Mouse (Mus musculus) MEL (cell line): Measurements from ENCODE around the gene Rab8b. TPM values are rescaled to one million over a fixed set of nuclear protein-coding genes. Genes with fewer than 3 reads are reported as not detected.

ENCODE experiments used
- DNase-seq: peaks from one replicate; pipeline ENCODE4 v3.0.0; 2011; ENCODE audit warnings: low read depth, low spot score
- H3K27ac ChIP-seq: 2 replicates; pipeline ENCODE4 v1.5.1; 2012; ENCODE audit warnings: low read depth, mild to moderate bottlenecking, control low read depth, low read length, moderate library complexity; ENCODE audit not compliant: control insufficient read depth
- H3K27me3 ChIP-seq, 2 experiments: fragments of 150-350 bp in 1 of 2; sonication (generic) in 1 of 2; 2 replicates each; pipeline ENCODE4 v1.6.1; 2012; ENCODE audit warnings: low read length in 2 of 2, mild to moderate bottlenecking in 2 of 2, improper control_type of control experiment in 1 of 2, moderate library complexity in 1 of 2; ENCODE audit not compliant: insufficient read depth in 2 of 2, control insufficient read depth in 1 of 2
- H3K36me3 ChIP-seq, 2 experiments: 2 replicates each; pipeline ENCODE4 v1.6.1; 2012 to 2014; ENCODE audit warnings: low read length in 2 of 2, improper control_type of control experiment in 1 of 2, inconsistent platforms in 1 of 2, mild to moderate bottlenecking in 1 of 2; ENCODE audit not compliant: insufficient read depth in 2 of 2, control insufficient read depth in 1 of 2
- H3K4me1 ChIP-seq, 2 experiments: fragments of 150-350 bp in 1 of 2; sonication (generic) in 1 of 2; 2 replicates each; pipeline ENCODE4 v1.6.1; 2012; ENCODE audit warnings: low read length in 2 of 2, improper control_type of control experiment in 1 of 2, mild to moderate bottlenecking in 1 of 2; ENCODE audit not compliant: insufficient read depth in 2 of 2, control insufficient read depth in 1 of 2
- H3K4me3 ChIP-seq, 2 experiments: fragments of 150-350 bp in 1 of 2; sonication (generic) in 1 of 2; 2 replicates each; pipeline ENCODE4 v1.5.1; 2012; ENCODE audit warnings: low read depth in 2 of 2, low read length in 2 of 2, mild to moderate bottlenecking in 2 of 2, moderate library complexity in 2 of 2, control low read depth in 1 of 2, improper control_type of control experiment in 1 of 2; ENCODE audit not compliant: control insufficient read depth in 1 of 2, insufficient read depth in 1 of 2
- H3K79me2 ChIP-seq: 2 replicates; pipeline ENCODE4 v1.6.1; 2012; ENCODE audit warnings: mild to moderate bottlenecking, low read length, moderate library complexity; ENCODE audit not compliant: control insufficient read depth, poor library complexity, insufficient read depth
- H3K9ac ChIP-seq: 2 replicates; pipeline ENCODE4 v1.6.1; 2012; ENCODE audit warnings: low read depth, mild to moderate bottlenecking, control low read depth, low read length, moderate library complexity; ENCODE audit not compliant: control insufficient read depth, poor library complexity, severe bottlenecking
- H3K9me3 ChIP-seq: fragments of 150-350 bp; sonication (generic); replicated peaks from 2 replicates; pipeline ENCODE4 v1.6.1; 2012; ENCODE audit warnings: mild to moderate bottlenecking, low read length, improper control_type of control experiment, moderate library complexity; ENCODE audit not compliant: insufficient read depth
- BHLHE40 ChIP-seq: IDR thresholded peaks from 2 replicates; pipeline ENCODE4 v1.6.1; 2012; ENCODE audit warnings: low read depth, mild to moderate bottlenecking, inconsistent platforms, low read length, improper control_type of control experiment, borderline replicate concordance
- CHD1 ChIP-seq: IDR thresholded peaks from 2 replicates; pipeline ENCODE4 v1.6.1; 2012; ENCODE audit warnings: low read depth, mild to moderate bottlenecking, inconsistent platforms, low read length, improper control_type of control experiment
- CHD2 ChIP-seq: IDR thresholded peaks from 2 replicates; pipeline ENCODE4 v1.6.1; 2011; ENCODE audit warnings: low read length, improper control_type of control experiment
- CTCF ChIP-seq, 3 experiments: IDR thresholded peaks in 2 of 3; conservative IDR thresholded peaks in 1 of 3; 2 replicates each; pipeline ENCODE4 v1.5.1; 2011 to 2012; ENCODE audit warnings: low read length in 3 of 3, low read depth in 2 of 3, mild to moderate bottlenecking in 2 of 3, improper control_type of control experiment in 1 of 3, inconsistent platforms in 1 of 3, mixed read lengths in 1 of 3, moderate library complexity in 1 of 3; ENCODE audit not compliant: control insufficient read depth in 1 of 3, insufficient read depth in 1 of 3, poor library complexity in 1 of 3, severe bottlenecking in 1 of 3
- ELF1 ChIP-seq: IDR thresholded peaks from 2 replicates; pipeline ENCODE4 v1.6.1; 2014; ENCODE audit warnings: low read depth, mild to moderate bottlenecking, inconsistent platforms, low read length, improper control_type of control experiment, moderate library complexity
- GATA1 ChIP-seq: IDR thresholded peaks from 2 replicates; pipeline ENCODE4 v1.6.1; 2011; ENCODE audit warnings: low read depth, low read length, improper control_type of control experiment
- HCFC1 ChIP-seq: IDR thresholded peaks from 2 replicates; pipeline ENCODE4 v1.6.1; 2012; ENCODE audit warnings: low read depth, mild to moderate bottlenecking, inconsistent platforms, low read length, improper control_type of control experiment, moderate library complexity
- MXI1 ChIP-seq: IDR thresholded peaks from 2 replicates; pipeline ENCODE4 v1.6.1; 2011; ENCODE audit warnings: mild to moderate bottlenecking, low read depth, low read length, improper control_type of control experiment
- MYC ChIP-seq: IDR thresholded peaks from 2 replicates; pipeline ENCODE4 v1.6.1; 2011; ENCODE audit warnings: low read depth, mild to moderate bottlenecking, low read length, improper control_type of control experiment, moderate library complexity
- NELFE ChIP-seq: IDR thresholded peaks from 2 replicates; pipeline ENCODE4 v1.6.1; 2011; ENCODE audit warnings: low read depth, low read length, improper control_type of control experiment
- NRF1 ChIP-seq: IDR thresholded peaks from 2 replicates; pipeline ENCODE4 v1.6.1; 2014; ENCODE audit warnings: low read depth, mild to moderate bottlenecking, inconsistent platforms, low read length, improper control_type of control experiment, moderate library complexity; ENCODE audit not compliant: poor library complexity, insufficient read depth, severe bottlenecking
- POLR2A ChIP-seq, 2 experiments: IDR thresholded peaks; 2 replicates each; pipeline ENCODE4 v1.6.1; 2011 to 2012; ENCODE audit warnings: low read length in 2 of 2, mild to moderate bottlenecking in 2 of 2, control low read depth in 1 of 2, improper control_type of control experiment in 1 of 2, low read depth in 1 of 2, moderate library complexity in 1 of 2; ENCODE audit not compliant: control insufficient read depth in 1 of 2, insufficient read depth in 1 of 2, poor library complexity in 1 of 2
- RAD21 ChIP-seq: IDR thresholded peaks from 2 replicates; pipeline ENCODE4 v1.6.1; 2011; ENCODE audit warnings: mild to moderate bottlenecking, low read depth, low read length, improper control_type of control experiment
- SMC3 ChIP-seq: IDR thresholded peaks from 2 replicates; pipeline ENCODE4 v1.6.1; 2011; ENCODE audit warnings: low read depth, low read length, improper control_type of control experiment
- TAL1 ChIP-seq: IDR thresholded peaks from 2 replicates; pipeline ENCODE4 v1.6.1; 2012; ENCODE audit warnings: mild to moderate bottlenecking, inconsistent platforms, low read length, moderate library complexity, mixed read lengths
- ZKSCAN1 ChIP-seq: IDR thresholded peaks from 2 replicates; pipeline ENCODE4 v1.6.1; 2012; ENCODE audit warnings: low read depth, mild to moderate bottlenecking, inconsistent platforms, low read length, improper control_type of control experiment, moderate library complexity
- ZMIZ1 ChIP-seq: IDR thresholded peaks from 2 replicates; pipeline ENCODE4 v1.6.1; 2012; ENCODE audit warnings: low read depth, mild to moderate bottlenecking, inconsistent platforms, low read length, improper control_type of control experiment, moderate library complexity
- polyA plus RNA-seq, 2 experiments: library from polyadenylated mRNA; stranded (reverse) in 1 of 2; unstranded in 1 of 2; fragments of >175 nt in 1 of 2; fragments of >200 nt in 1 of 2; gene quantifications; 2 replicates each; pipeline versions ENCODE4 v1.2.1 to v1.2.4; 2012; ENCODE audit warnings: low replicate concordance in 2 of 2, low read depth in 1 of 2; ENCODE audit not compliant: insufficient read length in 2 of 2, insufficient read depth in 1 of 2, missing spikeins in 1 of 2
- total RNA-seq: library from RNA; depleted of rRNA; stranded (reverse); fragments of 300-350 nt; gene quantifications from 2 replicates; pipeline ENCODE4 v1.2.3, GENCODE M21; 2012

Gene Rab8b
- total and polyA plus RNA-seq, 3 experiments = 16.1 to 16.4 TPM; not detected in 1

DNA sequence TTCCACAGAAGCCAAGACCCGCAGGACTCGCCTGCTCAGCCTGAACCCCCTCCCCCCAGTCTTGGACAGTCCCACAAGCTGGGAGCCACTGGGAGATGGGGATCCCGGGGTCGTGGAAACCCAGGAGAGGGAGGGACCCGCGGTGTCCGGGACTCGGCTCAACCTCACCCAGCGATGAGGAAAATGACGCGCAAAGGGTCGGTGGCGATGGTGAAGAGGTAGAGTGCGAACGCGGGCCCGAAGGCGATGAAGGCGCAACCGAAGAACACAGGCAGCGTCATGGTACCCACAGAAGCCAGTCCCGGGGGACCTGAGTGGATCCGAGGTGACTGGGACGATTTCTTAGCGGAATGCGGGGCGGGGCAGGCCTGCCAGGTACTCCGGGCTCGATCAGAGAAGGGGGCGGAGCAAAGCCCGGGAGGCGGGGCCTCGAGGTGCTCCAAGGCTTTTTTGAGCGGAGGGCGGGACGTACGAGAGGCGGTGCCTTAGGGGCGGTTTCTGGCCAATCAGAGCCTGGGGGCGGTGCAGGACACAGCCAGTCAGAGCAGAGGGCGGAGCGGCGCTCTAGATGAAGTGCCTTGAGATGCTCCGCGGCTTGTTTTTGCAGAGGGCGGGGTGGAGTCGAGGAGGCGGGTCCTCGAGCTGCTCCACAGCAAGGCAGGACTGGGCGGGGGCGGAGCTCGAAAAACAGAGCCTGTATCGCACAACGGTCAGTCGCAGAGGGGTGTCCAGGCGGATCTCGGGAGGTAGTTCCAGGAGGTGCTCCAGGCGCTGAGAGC, 85.0 kb downstream of the Rab8b start, which contains the start of gene Aph1c:
Gene Aph1c, minus strand, starts transcription at position 409 of the 779 bp plus-strand sequence.
- no peak within 1 kb of the TSS for H3K27ac ChIP-seq
- DNase-seq = peak; percentile 99
- peaks cover 0 to 6% of the 10 kb centered on the region in 2 experiments; a peak in 1 of 4 replicates for H3K4me1 ChIP-seq
- peak within 1 kb of the TSS; percentile 69 to 74 for H3K4me3 ChIP-seq
- TF ChIP-seq GATA1 = no peak
- peak; percentile 26; the same call in 1 of the 2 replicates for TF ChIP-seq HCFC1
- no peak for TF ChIP-seq CTCF (IDR thresholded peaks at IDR 0.05 in 2 of 3, conservative IDR thresholded peaks at IDR 0.05 in 1 of 3; ENCODE audit: control insufficient read depth in 1 of 3, insufficient read depth in 1 of 3, low read depth in 2 of 3, low read length in 3 of 3, poor library complexity in 1 of 3, severe bottlenecking in 1 of 3)
- 0 out of 2 replicates have a peak, but pooled peaks have one; percentile 34 for TF ChIP-seq NRF1
- TF ChIP-seq ZMIZ1 = no peak
- TF ChIP-seq POLR2A (IDR thresholded peaks at IDR 0.05; ENCODE audit: control insufficient read depth in 1 of 2, insufficient read depth in 1 of 2, low read depth in 1 of 2, low read length in 2 of 2, poor library complexity in 1 of 2) = peak in 1 of 2 experiments; percentile 65; a peak in 1 of 4 replicates
- no peak for TF ChIP-seq CHD2
- 0 out of 2 replicates have a peak, but pooled peaks have one; percentile 35 for TF ChIP-seq NELFE
- TF ChIP-seq, all 39 proteins: peak for 4
- Histone ChIP-seq H3K36me3 (peaks cover 0 to 3% of the 10 kb centered on the region in 2 experiments; a peak in 1 of 4 replicates), H3K27me3 (no peaks in the 10 kb centered on the region), H3K9ac (peak within 1 kb of the TSS; percentile 67), H3K9me3 (no peaks in the 10 kb centered on the region), H3K79me2 (no peaks in the 10 kb centered on the region)

GRCm38 (mm10) chr9:66833851-66834250, 85.6 kb downstream of the Rab8b start:
- no peak overlapping the region for H3K9ac ChIP-seq
- peaks cover 0 to 3% of the 10 kb centered on the region in 2 experiments; a peak in 1 of 4 replicates for H3K36me3 ChIP-seq
- no peak for DNase-seq
- peaks cover 0 to 6% of the 10 kb centered on the region in 2 experiments; a peak in 1 of 4 replicates for H3K4me1 ChIP-seq
- no peaks in the 10 kb centered on the region for H3K27me3 ChIP-seq
- H3K9me3 ChIP-seq = no peaks in the 10 kb centered on the region
- H3K79me2 ChIP-seq = no peaks in the 10 kb centered on the region
- peak overlapping the region in 1 of 2 experiments; percentile 74; a peak in 2 of 4 replicates for H3K4me3 ChIP-seq
- TF ChIP-seq ZKSCAN1 = no peak
- no peak for TF ChIP-seq HCFC1
- TF ChIP-seq TAL1 = no peak
- TF ChIP-seq MYC = no peak
- no peak for TF ChIP-seq CHD1
- TF ChIP-seq SMC3 = no peak
- TF ChIP-seq ELF1 = no peak
- TF ChIP-seq BHLHE40 = no peak
- TF ChIP-seq ZMIZ1 = no peak
- TF ChIP-seq RAD21 = no peak
- TF ChIP-seq CHD2 = no peak
- TF ChIP-seq MXI1 = no peak
- H3K27ac ChIP-seq = no peak overlapping the region
